Mouse (Mus musculus) v-Abl transformed pro-B cells (cell line): ENCODE measurements around the gene Lingo1.

ENCODE experiments used
- in situ Hi-C, 2 experiments: fragments of 400-800 bp; cut with MboI; formaldehyde crosslinking; loops; one replicate each; pipeline ENCODE4 v1.15.1; 2025; ENCODE audit not compliant: unreplicated experiment in 2 of 2

Gene Lingo1

DNA sequence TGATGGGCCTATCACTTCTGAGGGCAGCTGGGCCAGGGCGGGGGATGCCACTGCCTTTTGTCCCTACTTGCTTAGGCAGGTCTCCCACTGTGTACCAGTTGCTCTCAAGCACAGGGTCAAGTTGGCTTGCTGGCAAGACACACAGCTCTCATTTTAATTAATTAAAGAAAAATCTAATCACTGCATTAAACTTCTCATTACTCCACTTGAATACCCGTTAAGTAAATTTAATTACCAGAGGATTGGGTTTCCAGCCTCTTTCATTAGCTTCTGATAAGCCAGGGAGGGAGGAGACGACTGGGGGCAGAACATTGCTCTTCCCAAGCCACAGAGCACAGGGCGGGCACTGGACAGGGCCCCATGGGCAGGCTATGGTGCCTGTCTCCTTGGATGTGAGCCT is 113.4 kb downstream of the Lingo1 start:
- in situ Hi-C loops, result no loop called here

GRCm38 (mm10) chr9:56681950-56682349 is 114.3 kb downstream of the Lingo1 start:
- in situ Hi-C loops, result no loop called here

DNA sequence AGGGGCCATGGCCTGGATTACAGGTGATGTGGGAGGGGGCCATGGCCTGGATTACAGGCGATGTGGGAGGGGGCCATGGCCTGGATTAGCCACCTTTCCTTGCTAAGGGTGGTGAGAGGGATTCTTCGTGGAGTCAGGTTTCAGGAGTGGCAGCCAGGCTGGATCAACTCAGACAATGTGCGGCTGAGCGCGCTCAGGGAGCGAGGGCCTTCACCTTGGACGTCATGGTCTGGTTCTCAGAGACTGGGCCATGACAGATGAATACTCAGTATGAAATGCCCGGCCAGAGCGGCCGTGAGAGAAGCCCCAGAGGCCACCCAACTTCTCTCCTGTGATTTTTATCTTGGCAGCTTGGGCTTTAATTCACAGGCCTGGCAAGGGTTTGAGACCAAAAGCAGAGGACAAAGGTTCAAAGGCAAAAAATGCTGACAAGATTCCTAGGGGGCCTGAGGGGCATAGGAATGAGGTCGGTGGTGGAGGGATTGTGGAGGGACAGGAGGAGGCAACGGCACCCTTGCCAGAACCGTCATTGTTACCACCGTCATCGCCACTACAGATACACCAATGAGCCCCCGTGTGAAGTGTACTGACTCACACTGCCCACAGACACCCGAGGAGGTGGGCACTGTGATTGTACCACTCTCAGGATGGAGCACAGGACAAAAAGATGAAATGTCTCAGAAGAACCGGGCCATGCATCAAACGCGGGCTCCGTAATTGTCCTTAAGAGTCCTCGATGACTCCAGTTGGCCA is 117.2 kb downstream of the Lingo1 start:
- in situ Hi-C loops, result no loop called here

GRCm38 (mm10) chr9:56675696-56676095 is 120.6 kb downstream of the Lingo1 start:
- in situ Hi-C loops, result no loop called here

DNA sequence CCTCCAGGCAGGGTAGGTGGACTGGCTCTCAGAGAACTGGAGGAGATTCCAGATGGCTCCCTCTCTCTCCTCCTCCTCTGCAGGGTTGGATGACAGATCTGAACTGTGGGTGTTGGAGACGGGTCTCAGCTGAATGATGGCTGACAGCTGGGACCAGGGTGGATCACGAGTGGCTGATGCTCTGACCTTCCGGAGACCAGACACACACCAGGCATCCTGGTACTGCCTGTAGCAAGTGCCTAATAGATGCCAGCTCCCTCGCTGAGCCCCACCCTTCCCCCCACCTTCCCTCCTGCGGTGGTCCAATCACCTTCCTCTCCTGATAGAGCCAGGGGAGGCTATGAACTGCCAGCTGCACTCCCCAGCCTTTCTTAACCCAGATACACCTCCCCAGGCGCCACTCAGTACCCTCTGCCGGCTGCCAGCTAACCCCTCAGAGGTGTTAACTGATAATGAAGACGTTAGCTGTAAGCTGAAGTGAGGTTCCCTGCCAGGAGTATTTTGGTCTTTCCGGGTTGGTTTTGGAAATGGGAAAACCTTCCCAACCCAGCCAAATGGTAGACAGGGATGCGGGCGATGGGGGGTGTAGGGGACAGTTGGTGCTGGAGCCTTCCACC is 126.6 kb downstream of the Lingo1 start:
- in situ Hi-C loops, result no loop called here

GRCm38 (mm10) chr9:56664136-56664535 is 132.1 kb downstream of the Lingo1 start:
- in situ Hi-C loops, result no loop called here

GRCm38 (mm10) chr9:56662946-56663345 is 133.3 kb downstream of the Lingo1 start:
- in situ Hi-C loops, result no loop called here

- in situ Hi-C loops, result no loop called here
These were observed 133.9 kb downstream of the Lingo1 start for GRCm38 (mm10) chr9:56662405-56662804.

- in situ Hi-C loops, result no loop called here
These were observed 134.9 kb downstream of the Lingo1 start for GRCm38 (mm10) chr9:56661217-56661840.

DNA sequence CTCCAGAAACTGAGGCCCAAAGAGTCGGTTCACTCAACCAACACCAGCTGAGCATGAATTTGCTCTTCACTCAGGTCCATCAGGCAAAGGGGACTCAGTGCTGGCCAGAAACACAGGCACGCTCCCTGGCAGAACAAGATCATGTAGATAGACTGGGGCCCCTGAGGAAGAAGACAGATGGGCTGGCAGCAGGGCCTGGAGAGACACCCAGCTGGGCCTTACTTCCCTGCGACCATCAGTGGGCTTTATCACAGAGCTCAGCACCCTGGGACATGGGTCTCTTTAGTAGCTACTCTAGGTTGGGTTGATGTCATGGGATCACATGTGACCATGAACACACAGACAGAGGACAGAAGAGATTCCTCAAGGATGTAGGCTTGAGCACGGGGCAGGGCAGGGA is 137.7 kb downstream of the Lingo1 start:
- in situ Hi-C loops, result no loop called here

DNA sequence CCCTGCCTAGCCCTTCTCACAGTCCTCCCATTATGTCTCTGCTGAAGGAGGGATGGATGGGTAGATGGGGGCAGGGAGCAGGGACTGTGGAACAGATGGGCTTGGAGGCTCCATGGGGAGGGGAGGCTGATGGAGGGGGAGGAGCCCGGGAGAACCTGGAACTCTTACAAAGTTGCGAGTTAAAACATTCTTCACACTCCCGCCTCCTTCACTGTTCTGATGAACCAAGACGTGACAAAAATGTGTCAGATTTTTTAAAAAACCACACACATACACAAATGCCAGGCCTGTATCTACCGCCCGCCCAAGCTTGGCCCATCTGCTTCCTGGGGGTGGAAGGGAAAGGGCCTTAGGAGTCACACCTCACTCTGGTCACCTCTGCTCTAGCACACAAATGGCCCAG is 138.3 kb downstream of the Lingo1 start:
- in situ Hi-C loops, result no loop called here

DNA sequence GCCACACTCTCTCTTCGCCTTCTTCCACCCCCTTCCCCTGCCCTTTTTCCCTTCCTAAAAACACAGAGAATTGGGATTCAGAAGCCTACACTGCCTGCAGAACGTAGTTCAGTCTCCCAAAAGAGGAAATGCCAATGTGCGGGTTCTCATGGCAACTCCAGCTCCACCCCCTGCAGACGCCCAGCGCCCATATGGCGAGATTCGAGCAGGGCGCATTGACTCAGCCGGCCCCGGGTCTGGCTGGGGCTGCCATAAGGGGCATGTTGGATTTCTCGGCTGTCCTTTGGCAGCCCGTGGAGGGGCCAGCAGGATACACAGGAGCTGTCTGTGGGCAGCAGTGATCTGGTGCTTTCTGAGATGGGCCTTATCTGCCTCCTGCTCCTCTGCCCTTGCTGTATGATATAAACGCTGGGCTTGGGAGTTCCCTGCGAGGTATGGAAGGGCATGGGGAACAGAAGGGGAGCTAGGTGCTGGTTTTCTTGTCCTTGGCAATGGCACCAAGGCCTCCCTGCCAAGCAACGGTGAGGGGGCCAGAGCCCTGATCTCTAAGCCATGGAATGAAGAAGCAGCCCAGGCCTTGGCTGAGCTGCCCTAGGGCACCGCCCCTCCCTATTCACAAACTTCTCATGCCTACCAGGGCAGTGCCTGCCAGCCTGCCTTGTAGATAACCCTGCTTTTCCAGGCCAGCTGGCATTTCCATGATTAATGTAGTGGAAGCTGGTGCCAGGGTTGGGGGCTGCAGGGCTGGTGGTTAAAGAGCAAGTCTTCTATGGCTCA is 139.3 kb downstream of the Lingo1 start:
- in situ Hi-C loops, result no loop called here

- in situ Hi-C loops, result no loop called here
These were observed 141.1 kb downstream of the Lingo1 start for GRCm38 (mm10) chr9:56655167-56655566.

- in situ Hi-C loops, result no loop called here
These were observed 143.7 kb downstream of the Lingo1 start for GRCm38 (mm10) chr9:56652551-56652950.

- in situ Hi-C loops, result no loop called here
These were observed 144.7 kb downstream of the Lingo1 start for GRCm38 (mm10) chr9:56651586-56651985.

DNA sequence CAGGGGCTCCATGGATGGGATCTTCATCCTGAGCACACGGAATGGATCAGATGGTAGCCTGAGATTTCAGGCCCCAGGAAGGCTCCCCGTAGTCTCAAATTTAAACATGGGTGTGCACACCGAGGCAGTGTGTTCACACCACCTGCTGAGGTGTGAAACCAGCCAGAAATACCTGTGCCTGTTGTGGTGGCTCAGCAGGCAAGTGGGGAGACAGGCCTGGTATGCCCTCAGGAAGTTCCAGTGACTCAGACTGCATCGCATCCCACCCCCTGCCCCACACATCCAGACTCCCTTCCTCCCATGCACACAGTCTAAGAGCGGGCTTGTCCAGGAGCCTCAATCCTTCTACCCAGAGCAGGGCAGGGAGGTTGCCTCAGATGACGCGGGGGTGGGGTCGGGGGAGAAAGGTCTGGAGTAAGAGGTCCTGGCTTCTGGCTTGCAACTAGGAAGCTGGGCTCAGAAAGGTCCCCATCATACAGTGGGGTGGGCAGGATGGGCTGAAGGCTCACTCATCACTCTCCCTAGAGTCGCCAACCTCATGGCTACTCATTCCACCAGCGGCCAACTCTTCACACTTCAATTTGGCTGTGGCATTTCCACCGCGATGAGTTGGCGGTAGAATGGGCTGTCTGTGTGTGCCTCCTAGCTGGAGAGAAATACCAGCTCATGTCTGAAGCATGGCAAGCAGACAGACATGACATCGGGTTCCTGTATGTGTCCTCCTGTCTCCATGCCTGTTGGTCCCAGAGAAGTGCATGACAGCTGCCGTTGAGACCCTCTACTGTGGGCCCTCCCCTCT is 149.8 kb downstream of the Lingo1 start:
- in situ Hi-C loops, result no loop called here

- in situ Hi-C loops, result no loop called here
These were observed 152.8 kb downstream of the Lingo1 start for GRCm38 (mm10) chr9:56643474-56643873.

DNA sequence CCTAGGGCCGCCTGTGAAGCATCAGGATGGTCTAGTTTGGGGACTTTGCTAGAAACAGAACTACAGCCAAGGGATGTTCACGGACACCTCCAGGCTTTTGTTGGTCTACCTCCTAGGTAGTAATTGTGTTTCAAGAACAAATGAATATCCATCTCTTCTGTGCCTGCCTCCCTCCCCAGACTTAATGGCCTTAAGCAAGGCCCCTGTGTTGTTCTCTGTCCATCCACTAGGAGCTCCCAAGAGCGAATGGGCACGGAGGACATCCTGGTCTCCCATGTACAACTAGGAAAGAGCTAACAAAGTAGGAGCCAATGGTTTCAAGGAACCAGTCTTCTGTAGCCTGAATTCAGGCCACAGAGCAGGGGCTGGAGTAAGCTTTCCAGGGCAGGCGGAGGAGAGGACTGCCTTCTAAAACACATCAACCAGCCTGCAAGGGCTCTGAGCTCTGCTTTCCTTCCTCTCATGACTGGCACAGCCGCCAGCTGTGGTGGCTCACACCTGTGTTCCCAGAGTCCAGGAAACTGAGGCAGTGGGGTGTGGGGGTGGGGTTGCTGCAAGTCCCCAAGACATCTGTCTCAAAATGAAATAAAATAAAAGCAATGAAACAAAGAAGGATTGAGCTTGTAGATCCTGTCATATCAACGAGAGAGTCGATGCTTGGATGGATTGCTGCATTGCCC is 157.9 kb downstream of the Lingo1 start:
- in situ Hi-C loops, result no loop called here

- in situ Hi-C loops, result no loop called here
These were observed 158.8 kb downstream of the Lingo1 start for GRCm38 (mm10) chr9:56637403-56637857.
